Mouse (Mus musculus): ENCODE measurements around the gene Schip1.

Gene Schip1

DNA sequence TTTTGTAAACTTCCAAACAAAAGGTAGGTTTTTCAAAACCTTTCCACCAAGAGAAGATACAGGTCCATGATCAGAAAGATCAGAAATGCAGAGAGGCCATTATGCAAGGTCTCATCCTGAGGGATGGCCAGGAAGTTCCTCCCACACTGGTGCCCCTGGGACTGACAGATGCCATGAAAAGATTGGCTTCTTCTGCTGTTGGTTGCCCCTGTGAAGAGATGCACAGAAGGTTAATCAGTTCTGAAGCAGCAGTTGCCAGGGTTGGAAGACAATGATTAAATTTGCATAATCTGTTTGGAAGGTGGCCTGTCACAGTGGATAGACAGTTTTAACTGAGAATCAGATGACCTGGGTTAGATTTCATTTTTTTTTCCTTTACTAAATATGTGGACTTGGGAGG is 319.1 kb downstream of the Schip1 start:
- DNase-seq (ENCODE audit: extremely low read depth, low read depth) = no peak

DNA sequence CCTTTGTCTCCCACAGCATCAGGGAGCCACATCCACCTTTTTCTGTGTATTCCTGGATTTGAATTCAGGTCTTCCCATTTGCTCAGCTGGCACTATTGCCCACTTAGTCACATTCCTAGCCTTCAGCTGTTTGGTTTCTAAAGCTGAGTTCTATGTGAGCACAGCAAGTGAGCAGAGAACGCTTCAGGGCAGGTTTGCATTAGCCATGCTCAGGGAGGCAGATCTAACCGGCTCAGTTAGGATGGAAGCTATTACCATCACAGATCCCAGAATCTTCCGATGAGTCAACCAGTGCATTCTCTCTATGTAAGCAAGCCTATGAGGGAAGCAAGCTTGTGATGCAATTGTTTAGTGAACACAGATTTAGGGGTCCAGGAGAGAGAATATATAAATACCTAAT is 320.9 kb downstream of the Schip1 start:
- no peak for DNase-seq (ENCODE audit: extremely low read depth, low read depth)

DNA sequence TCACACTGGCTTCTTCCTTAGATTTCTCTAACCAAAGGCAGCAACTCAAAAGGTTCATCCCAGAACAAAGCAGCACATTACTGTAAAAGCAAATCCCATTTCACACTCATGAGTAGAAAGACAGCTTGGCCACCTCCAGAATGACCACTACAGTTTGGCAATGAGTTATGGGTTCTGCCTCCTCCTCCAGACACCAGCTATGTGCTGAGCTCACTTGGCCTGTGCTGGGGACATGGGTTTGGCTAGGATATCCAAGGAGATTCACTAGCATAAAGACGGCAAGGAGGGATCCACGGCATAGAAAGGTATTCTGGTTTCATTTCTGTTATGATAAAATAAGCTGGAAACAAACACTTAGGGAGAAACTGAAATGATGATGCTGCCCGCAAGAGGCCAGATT is 323.4 kb downstream of the Schip1 start:
- no peak for DNase-seq (ENCODE audit: extremely low read depth, low read depth)

DNA sequence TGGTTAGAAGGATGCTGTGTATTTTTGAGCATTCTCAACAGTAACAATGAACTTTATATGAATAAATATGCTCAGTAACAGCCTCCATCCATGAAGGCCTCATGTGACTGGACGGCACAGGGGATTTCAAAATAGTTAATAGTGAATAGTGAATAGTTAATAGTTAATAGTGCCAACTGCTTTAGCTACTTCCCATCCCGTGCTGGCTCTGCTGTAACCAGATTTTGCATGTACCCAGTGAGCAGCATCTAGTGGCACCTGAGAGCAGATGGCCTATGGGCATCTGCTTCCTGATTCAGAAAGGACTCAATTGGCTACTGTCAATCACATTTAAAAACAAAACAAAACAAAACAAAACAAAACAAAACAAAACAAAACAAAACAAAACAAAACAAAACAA is 329.0 kb downstream of the Schip1 start:
- DNase-seq (ENCODE audit: extremely low read depth, low read depth) = no peak

DNA sequence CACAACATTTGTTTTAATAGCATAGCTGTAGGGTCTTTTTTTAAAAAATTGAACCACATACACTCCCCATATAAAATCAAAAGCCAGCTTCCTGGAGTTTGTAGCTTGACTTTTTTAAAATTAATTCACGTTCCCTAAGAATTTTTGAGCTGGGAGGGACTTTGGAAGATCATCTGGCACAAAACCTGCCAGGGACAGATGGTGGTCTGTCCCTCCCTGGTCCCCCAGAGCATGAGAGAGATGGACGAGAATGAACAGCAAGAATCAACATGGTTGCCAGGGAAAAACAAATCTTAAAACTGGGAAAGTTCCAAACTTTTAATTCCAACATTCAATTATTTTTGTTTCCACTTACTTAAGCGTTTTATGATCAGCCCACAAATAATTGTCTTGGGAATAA is 334.1 kb downstream of the Schip1 start:
- no peak for DNase-seq (ENCODE audit: extremely low read depth, low read depth)

DNA sequence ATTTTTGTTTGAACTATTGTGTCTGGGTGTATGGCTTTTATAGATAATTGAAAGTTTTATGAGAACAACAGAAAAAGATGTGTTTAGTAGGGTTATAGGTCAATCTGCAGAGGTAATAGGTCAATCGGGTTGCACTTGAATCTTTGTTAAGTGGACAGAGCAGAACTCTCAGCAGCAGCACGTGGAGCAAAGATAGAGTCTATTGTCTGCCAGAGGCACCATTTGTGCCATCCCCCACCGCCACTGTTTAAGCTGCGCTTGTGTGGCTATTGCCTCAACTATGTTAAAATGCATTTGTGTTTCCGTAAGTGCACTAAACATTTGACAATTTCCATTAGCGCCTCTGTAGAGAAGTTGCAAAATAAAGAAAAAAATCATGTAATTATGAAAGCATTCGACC is 335.5 kb downstream of the Schip1 start:
- DNase-seq (ENCODE audit: extremely low read depth, low read depth) = no peak

DNA sequence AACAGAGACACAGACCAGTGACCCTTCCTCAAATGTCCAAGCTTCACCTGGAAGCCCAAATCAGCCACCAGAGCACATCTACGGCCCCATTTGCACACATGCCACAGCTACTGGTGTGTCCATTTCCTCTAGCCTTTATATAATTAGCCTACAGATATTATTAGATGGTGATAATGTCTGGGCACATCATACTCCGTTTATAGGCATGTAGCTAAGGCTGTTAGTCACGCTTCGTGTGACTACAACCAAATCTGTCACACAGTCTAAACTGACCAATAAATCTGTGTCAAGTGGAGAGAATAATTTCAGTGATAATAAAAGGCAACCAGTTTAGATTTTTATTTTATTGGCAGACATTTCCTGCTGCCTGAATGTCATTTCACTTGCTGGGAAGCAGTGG is 338.7 kb downstream of the Schip1 start:
- no peak for DNase-seq (ENCODE audit: extremely low read depth, low read depth)

DNA sequence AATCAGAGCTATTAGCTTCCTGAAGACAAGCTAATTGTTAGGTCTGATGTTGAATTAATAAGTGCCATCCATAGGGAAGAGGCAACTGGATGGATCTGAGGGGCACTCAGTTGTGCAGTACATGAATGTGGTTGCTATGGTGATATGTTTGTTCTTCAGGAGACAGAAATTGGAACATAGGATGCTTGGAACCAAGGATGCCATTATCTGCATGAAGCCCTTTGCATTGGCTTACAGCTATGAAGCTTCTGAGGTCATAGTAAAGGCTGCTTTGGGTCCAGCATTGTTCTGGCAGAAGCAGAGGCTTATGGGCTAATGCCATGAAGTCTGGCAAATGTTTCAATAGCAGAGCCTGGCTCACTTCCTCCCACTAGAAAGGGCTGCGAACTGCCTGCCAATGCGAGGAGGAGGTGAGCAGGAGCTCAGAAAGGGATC is 339.2 kb downstream of the Schip1 start:
- DNase-seq (ENCODE audit: extremely low read depth, low read depth) = no peak

DNA sequence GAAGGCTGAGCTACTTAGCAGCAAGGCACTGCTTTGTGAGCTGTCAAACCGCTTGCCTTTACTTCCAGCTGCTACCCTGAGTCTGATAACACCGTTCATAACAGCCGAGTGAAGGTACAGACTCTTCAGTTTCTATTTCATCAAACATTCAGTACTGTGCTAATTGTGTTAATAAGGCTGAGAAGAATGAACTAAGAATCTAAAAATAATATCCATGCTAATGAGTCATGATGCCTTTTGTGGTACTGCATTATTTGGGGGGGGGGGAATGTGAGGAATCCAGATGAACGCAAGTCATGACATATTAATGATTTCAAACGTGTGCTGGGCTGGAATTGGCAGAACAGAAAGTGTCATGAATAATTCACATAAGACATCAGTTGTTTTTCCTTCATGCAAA is 341.1 kb downstream of the Schip1 start:
- DNase-seq (ENCODE audit: extremely low read depth, low read depth) = no peak

DNA sequence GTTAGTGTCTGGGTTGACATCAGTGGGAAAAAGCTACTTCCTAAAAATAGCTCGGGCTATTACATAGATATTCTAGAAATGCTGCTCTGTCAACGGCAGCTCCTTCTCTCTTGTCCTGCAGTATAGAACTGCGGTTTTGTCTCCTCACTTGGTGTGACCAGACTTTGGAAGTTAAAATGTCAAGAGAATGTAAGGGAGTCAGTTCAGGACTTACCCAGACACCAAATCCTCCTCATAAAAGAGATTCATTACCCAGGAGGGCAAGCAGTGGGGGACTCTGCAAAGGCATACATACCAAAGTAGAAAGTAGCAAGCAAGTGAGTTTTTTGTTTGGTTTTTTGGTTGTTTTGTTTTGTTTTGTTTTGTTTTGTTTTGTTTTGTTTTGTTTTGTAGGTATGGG is 347.7 kb downstream of the Schip1 start:
- no peak for DNase-seq (ENCODE audit: extremely low read depth, low read depth)

DNA sequence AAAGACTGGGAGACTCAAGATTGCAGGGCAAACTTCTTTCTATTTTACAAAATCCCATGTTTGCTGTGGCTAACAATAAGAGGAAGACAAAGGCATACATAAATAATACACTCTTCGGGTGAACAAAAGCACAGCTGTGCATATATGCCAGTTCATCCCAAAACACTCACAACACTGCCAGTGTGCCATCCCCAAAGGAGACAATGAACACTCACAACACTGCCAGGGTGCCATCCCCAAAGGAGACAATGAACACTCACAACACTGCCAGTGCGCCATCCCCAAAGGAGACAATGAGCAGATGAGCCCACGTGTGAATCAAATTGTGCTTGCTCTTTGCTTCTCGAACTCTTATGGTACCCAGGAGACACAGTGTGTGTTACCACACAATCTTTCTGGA is 355.2 kb downstream of the Schip1 start:
- no peak for DNase-seq (ENCODE audit: extremely low read depth, low read depth)

DNA sequence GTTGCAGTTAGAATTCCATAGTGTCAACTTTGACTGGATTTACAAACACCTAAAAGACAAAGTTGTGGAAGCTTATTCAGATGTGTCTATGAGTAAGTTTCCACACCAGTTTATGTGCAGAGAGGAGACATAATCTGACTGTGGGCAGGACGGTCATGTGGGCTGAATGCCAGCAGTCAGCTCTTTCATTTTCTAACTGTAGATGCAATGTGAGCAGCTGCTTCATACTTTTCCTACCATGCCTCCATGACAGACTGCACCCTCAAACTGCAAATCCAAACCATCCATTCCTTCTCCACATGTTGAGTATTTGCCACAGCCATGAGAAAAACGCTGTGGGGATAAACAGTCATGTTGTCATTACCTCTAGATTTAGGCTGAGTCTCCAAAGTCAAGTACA is 356.3 kb downstream of the Schip1 start:
- no peak for DNase-seq (ENCODE audit: extremely low read depth, low read depth)

DNA sequence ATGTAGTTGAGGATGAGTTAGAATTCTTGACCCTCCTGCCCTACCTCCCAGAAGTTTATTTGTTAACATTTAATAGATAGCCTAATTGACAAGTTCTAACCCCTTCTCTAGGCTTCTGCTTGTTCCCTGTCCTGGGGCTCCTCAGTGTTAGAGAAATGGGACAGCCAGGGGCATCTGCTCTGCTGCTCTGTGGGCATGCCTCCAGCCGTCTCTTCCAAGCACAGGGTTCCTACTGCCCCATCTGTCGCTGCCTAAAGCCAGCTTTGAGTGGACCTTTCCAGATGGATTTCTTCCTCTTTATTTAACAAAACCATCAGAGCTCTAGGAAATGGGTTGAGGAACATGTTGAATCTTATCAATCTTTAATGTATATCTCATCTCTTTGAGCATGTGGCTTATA is 357.2 kb downstream of the Schip1 start:
- no peak for DNase-seq (ENCODE audit: extremely low read depth, low read depth)

DNA sequence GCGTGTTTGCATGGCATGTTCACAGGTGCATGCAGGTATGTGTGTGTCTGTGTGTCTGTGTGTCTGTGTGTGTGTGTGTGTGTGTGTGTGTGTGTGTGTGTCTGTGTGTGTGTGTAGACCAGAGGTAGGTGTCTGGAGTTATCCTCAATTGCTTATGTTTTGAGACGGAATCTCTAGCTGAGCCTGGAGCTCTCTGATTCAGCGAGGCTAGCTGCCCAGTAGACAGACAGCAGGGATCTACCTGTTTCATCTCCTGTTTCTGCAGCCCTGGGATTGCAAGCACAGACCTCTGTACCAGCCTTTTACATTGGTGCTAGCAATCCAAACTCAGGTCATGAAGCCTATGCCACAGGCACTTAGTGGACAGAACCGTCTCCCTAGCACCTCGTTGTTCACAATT is 363.5 kb downstream of the Schip1 start:
- DNase-seq (ENCODE audit: extremely low read depth, low read depth) = no peak

DNA sequence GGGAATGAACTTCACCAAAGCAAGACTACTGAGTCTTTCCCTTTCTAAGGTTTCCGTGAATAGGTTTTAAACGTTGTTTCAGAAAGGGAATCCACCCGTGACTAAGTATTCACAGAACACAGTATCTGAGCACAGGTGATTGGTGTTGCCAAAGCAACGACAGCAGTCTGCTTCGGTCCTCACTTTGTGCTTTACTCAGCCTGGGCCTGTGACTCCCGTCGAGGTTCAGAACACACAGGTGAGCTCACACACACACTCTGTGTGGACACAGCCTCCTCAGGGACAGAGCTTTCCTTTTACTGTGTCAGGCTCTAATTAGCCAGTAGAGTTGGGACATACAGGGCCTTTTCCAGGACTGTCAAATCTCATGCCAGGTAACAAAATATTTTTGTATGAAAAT is 369.8 kb downstream of the Schip1 start:
- no peak for DNase-seq (ENCODE audit: extremely low read depth, low read depth)

DNA sequence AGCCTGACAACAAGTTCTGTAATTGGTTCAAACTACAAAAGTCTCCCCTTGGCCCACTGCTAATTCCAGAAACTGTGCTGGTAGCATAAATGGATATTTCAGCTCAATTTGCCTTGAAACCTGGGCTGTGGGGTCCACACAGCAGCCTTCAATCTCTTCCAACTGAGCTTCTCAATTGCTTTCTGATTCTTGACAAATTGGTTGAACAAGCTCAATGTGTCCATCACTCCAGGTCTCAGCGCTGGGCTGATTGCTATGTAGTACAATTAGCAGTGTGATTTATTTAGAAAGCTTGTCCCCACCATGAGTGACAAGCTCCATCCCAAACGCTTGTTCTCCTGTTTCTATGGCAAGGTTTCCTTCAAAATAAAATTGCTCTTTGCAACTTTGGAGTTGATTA is 370.3 kb downstream of the Schip1 start:
- no peak for DNase-seq (ENCODE audit: extremely low read depth, low read depth)

DNA sequence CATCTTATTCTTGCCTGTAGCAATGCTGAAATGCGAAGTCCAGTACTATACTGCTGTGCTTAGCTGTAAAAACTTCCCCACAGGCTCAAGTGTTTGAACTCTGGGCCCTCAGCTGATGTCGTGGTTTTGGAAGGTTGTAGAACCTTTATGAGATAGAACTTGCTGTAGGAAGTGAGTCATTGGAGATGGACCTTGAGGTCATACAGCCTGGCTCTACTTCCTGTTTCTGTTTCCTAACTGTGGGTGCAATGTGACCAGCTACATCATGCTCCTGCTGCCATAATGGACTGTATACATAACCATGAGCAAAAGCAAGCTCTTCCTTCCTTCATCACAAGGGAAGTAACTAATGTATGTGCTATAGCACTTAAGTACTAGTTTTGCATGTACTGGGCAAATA is 383.9 kb downstream of the Schip1 start:
- no peak for DNase-seq (ENCODE audit: extremely low read depth, low read depth)

DNA sequence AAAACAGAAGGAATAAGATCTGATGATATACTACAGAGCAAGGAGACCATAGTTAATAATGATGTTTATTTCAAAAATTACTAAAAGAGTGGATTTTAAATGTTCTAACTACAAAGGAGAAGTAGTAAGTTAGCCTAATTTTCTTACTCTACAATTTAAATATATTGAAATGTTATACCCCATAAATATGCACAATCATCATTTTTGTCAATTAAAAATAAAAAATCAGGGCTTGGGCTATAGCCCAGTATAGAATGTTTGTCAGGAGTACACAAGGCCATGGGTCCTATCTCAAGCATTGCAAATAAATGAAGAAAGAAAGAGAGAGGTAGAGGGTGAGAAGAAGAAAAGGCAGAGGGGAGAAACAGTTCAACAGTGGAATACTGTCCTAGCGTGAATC is 387.0 kb downstream of the Schip1 start:
- DNase-seq (ENCODE audit: extremely low read depth, low read depth) = no peak

DNA sequence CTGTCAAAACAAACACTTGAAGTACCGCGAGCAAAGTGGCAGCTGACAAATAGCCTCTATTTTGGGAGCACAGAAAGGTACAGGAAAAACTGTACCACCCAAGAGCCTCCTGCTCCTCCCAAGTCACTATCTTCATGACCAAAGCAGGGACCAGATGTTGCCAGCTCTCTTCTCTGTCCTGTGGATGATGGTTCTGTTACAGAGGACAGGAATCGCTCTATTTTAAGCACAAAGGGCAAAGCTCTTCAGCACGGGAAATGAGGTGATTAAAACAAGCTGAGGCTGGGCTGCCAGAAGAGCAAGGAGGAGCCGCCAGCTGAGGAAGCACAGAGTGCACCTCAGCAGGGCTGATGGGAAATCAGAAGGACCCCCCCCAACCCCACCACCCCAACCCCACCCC is 388.7 kb downstream of the Schip1 start:
- no peak for DNase-seq (ENCODE audit: extremely low read depth, low read depth)

DNA sequence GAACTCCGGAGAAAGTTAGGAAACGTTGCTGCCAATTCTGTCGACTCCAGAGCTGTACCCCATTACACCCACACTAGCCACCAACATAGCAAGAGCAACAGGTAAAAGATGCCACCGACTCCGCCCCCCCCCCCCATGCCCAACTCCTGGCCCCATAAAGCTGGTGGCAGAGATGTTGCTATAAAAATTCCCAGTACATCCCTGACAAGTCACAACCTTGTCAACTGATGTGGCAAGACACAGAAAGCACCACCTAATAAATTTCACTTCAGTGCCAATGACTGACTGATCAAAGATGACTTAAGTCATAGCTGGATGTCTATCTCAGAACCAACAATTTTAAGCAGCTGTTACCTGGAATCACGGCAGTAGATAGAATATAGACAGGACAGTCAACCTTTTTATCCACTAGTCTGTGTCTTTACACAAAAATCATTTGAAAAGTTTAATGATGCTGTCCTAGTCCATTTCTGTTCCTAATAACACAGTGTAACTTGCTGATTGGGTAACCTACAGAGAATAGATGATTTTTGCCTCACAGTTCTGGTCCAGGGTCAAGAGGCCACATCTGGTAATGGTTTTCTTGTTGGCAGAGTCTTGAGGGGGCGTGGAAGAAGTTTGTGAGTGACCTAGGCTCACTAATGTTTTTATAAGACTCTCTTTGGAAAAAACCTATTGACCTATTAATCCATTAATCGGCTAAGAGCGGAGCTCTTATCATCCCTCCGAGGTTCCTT is 389.3 kb downstream of the Schip1 start:
- no peak for DNase-seq (ENCODE audit: extremely low read depth, low read depth)

DNA sequence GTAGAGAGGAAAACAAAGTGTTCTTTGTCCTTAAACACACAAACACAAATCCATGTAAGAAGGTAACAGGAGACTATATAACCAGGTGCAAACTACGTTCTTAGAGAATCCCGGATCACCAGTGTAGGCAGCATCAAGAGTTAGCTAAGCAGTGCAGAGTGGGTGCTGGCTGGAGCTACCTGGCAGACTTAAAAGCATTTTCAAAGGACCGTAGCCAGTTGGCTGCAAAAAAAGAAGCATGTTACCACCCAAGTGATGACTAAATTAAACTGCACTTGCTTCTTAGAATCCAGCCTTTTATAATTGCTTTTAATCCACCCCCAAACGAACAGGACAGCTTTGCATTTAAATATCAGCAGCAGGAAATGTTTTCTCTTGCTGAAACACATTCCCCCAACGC is 402.0 kb downstream of the Schip1 start:
- no peak for DNase-seq (ENCODE audit: extremely low read depth, low read depth)

DNA sequence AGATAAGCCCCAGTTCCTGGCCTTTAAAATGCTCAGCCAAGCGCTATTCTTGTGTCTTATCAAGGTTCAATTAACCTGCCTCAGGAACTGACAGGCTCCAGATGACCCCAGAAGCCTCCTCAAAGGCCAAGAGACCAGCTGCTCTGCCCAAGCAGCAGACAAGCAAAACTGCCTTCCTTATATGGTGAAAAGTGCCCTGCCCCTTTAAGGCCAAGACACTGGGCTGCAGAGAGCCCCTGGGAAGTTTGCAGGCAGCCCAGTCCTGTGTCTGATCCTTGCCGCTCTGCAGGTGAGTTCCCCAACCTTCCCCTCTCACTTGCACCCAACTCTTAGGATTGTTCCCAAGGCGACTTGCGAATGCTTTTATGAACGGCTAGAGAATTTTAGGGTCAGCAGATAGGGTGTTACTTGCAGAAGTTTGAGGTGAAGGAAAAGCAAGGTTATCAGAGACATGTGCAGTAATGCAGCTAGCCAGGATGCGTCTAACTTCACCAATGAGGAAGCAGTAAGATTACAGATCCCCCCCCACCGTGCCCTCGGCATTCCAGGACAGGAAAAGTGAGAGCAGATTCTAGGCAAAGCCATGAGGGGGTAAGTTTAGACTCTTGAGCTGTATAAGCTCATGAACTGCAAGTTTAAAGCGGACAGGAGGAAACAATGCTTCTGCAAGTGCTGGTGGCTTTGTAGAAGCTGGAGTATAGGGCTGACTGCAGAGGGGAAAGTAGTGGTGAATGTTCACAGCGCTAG is 403.5 kb downstream of the Schip1 start:
- no peak for DNase-seq (ENCODE audit: extremely low read depth, low read depth)

DNA sequence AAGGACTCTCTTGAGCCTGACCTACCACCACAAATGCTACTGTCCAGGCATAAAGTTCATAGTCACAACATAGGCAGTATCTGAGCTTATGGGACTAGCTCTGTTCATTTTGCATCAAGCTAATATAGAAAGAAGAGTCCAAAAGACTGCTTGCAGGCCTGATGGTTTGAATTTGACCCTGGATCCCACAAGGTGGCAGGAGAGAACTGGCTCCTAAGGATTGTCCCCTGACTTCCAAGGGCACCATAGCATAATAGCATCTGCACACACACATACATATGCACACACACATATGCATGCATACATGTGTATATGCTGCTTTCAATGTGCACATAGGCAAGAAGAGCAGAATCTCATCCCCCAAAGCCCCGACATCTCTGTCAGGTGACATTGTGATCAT is 405.0 kb downstream of the Schip1 start:
- DNase-seq (ENCODE audit: extremely low read depth, low read depth) = no peak

Data from MEL-GATA-1-ER (cell line).